Mouse (Mus musculus): ENCODE measurements around the gene Atf4. TPM values are rescaled to one million over a fixed set of nuclear protein-coding genes. Genes with fewer than 3 reads are reported as not detected.
A peak's percentile ranks its signal among the peaks of the same experiment; 100 is the strongest.

Atf4 gene
- 139 and 144 TPM in 2 replicates for polyA plus RNA-seq (2014; fragmentation: Nextera tagmentation; extraction: Ambion mirVana)

DNA sequence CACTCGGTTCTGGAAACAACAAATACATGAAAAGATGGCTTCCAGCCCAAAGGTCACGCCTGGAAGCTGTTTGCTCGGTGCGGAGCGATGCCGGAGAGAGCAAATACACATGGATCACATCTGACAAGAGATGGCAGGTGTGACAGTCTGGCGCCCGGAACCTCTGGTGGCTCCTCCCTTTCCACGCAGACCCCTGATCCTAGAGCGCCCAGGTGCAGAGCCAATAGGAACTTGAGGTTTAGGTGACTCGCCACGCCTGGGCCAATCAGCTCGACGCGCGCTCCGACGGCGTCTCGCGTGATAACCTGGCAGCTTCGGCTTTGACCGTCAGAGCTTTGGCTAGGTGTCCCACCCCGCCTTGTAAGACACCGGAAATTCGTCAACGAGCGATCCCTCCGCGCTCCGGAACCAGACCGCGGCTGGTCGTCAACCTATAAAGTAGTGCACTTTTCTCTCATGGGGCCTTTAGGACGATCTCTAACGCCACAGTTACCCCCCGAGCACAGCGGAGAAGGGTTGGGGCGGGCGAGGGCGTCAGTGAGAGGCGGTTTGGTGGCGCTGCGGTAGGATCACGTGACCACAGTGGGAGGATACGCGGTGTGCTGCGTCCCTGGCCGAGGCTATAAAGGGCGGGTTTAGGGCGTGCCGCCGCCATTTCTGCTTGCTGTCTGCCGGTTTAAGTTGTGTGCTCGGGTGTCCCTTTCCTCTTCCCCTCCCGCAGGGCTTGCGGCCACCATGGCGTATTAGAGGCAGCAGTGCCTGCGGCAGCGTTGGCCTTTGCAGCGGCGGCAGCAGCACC lies at the start of gene Atf4:
Atf4 (plus strand) TSS at position 338 of the 799 bp plus-strand sequence.
- Histone ChIP-seq H3K4me2 (ENCODE audit: low read depth, low read length, severe bottlenecking) (peak within 1 kb of the TSS; percentile 97), H3K4me3 (ENCODE audit: low read depth, low read length) (peak within 1 kb of the TSS; percentile 99), H3K27me3 (ENCODE audit: control insufficient read depth, insufficient read depth, low read length) (no peaks in the 10 kb centered on the region), H3K36me3 (ENCODE audit: control insufficient read depth, insufficient read depth, low read length) (peaks cover 13% of the 10 kb centered on the region; the same call in 1 of the 2 replicates), H3K4me1 (replicated peaks; ENCODE audit: control insufficient read depth, insufficient read depth, low read length) (peaks cover 14% of the 10 kb centered on the region), H3K9me3 (ENCODE audit: control insufficient read depth, low read length) (no peaks in the 10 kb centered on the region), H3K9ac (ENCODE audit: low read length) (peak within 1 kb of the TSS; percentile 99), H3K27ac (ENCODE audit: low read depth, low read length) (peak within 1 kb of the TSS; percentile 93)
- ATAC-seq (replicated peaks; ENCODE audit: low FRiP score) (peak; percentile 96), DNase-seq (ENCODE audit: low spot score) (peak; percentile 98)
- under 1% methylated on average over 58 of the region's 62 CpGs for WGBS

DNA sequence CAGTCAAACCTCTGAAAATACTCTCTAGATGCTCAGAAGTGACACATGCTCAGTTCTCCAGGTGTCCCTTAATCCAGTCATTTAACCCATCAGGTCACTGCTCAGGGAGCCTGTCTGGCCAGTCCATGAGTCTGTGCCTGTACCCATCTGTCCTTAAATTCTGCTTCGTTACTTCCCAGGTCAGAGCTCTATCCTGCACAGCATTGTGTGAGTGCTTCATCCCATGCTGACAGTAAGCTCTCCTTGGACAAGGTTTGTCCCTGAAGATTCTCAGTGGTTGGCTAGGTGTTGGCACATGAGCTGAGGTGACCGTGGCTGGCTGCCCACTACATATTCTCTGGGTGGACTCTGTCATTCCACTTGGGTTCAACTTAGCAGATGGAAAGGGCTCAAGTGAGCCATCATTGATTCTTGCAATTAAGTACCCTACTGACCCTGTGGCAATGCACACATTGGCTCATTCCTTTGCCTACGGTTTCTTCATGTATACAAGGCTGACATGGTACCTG lies 48.9 kb upstream of the Atf4 start:
- no peak for ATAC-seq (replicated peaks; ENCODE audit: low FRiP score)
- no peak overlapping the region for H3K4me3 ChIP-seq (ENCODE audit: low read depth, low read length)
- H3K9me3 ChIP-seq (ENCODE audit: control insufficient read depth, low read length) = no peaks in the 10 kb centered on the region
- no peaks in the 10 kb centered on the region for H3K27me3 ChIP-seq (ENCODE audit: control insufficient read depth, insufficient read depth, low read length)
- no peak for DNase-seq (ENCODE audit: low spot score)
- no peaks in the 10 kb centered on the region for H3K36me3 ChIP-seq (ENCODE audit: control insufficient read depth, insufficient read depth, low read length)
- no peaks in the 10 kb centered on the region for H3K4me1 ChIP-seq (replicated peaks; ENCODE audit: control insufficient read depth, insufficient read depth, low read length)
- H3K27ac ChIP-seq (ENCODE audit: low read depth, low read length) = no peak overlapping the region
- no peak overlapping the region for H3K4me2 ChIP-seq (ENCODE audit: low read depth, low read length, severe bottlenecking)
- H3K9ac ChIP-seq (ENCODE audit: low read length) = no peak overlapping the region
- WGBS = 91% methylated on average over 3 of the region's 3 CpGs

DNA sequence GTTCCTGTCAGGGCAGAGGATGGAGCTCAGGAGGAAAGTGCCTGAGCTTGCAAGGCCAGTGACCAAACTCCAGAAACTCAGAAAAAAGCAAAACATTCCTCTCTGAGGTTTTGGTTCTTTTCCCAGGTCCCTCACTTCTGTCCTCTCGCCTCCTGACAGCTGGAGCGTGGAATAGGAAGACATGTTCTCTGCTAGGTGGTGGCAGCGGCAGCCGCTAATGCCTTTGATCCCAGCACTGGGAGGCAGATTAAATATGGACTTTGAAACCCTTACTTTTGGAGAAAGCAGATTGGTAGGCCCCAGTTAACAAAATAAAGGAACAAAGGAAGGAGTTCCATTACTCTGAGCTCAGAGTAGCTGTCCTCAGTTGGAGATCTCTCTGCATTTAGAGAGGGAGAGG lies 46.5 kb upstream of the Atf4 start:
- ATAC-seq (replicated peaks; ENCODE audit: low FRiP score) = no peak
- Histone ChIP-seq H3K4me3 (ENCODE audit: low read depth, low read length) (no peak overlapping the region), H3K27me3 (ENCODE audit: control insufficient read depth, insufficient read depth, low read length) (no peaks in the 10 kb centered on the region), H3K9me3 (ENCODE audit: control insufficient read depth, low read length) (no peaks in the 10 kb centered on the region), H3K9ac (ENCODE audit: low read length) (no peak overlapping the region), H3K4me1 (replicated peaks; ENCODE audit: control insufficient read depth, insufficient read depth, low read length) (no peaks in the 10 kb centered on the region), H3K36me3 (ENCODE audit: control insufficient read depth, insufficient read depth, low read length) (peaks cover 3% of the 10 kb centered on the region; the same call in 1 of the 2 replicates), H3K4me2 (ENCODE audit: low read depth, low read length, severe bottlenecking) (no peak overlapping the region), H3K27ac (ENCODE audit: low read depth, low read length) (no peak overlapping the region)
- DNase-seq (ENCODE audit: low spot score) = no peak
- 14% methylated on average over 4 of the region's 4 CpGs for WGBS

DNA sequence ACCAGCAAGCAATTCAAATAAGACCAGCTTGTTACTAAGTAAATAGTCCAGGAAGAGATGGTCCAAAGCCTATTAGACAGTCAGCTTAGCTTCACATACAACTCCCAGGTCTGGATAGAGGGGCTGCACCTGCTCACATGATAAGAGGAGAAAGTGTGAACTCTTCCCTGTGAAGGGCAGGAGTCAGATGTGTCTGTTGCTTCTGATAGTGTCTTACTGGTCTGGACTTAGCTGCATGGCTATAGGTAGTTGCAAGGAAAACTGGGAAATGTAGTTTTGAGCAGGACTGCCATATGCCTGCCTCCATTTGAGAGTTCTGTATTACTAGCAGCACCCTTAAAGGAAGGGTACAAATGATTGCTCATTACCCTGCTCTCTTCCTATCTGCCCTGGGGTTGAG lies 41.3 kb upstream of the Atf4 start:
- Histone ChIP-seq H3K9me3 (ENCODE audit: control insufficient read depth, low read length) (no peaks in the 10 kb centered on the region), H3K27ac (ENCODE audit: low read depth, low read length) (no peak overlapping the region), H3K27me3 (ENCODE audit: control insufficient read depth, insufficient read depth, low read length) (no peaks in the 10 kb centered on the region), H3K9ac (ENCODE audit: low read length) (no peak overlapping the region), H3K4me2 (ENCODE audit: low read depth, low read length, severe bottlenecking) (no peak overlapping the region), H3K4me1 (replicated peaks; ENCODE audit: control insufficient read depth, insufficient read depth, low read length) (no peaks in the 10 kb centered on the region), H3K36me3 (ENCODE audit: control insufficient read depth, insufficient read depth, low read length) (peaks cover 3% of the 10 kb centered on the region; the same call in 1 of the 2 replicates), H3K4me3 (ENCODE audit: low read depth, low read length) (no peak overlapping the region)
- DNase-seq (ENCODE audit: low spot score) (no peak), ATAC-seq (replicated peaks; ENCODE audit: low FRiP score) (no peak)

DNA sequence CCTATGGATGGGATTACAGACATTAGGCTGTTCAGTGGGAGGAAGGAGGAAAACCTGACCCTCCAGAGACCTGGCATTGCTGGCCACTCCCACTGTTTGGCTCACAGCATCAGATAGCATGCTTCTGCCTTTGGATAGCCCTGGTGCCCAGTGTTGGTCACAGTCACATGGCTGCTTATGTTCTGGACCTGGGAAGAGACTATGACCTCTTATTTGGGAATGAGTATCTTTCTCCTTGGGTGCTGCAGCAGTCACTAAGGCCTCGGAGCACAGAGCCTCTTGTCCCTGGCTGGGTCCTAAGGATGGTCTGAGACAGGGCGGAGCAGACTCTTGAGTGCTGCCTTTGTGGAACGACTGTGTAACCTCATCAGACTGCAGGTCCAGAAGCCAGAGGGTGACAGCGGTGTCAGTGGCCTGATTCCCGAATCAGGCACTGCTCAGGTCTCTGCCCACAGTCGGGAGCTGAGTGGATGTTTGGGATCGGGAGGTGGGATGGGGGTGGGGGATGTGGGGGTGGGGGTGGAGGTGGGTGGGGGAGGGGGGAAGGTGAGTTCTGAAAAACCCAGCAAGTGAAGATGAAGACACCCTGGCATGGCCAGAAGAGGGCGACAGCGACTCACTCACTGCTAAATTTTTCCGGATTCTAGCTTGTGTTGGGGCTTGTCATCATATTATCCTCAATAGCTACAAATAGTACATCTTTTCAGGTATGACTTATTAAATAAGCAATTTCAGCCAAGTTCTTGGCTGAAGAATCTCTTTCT lies 39.1 kb upstream of the Atf4 start:
- H3K4me2 ChIP-seq (ENCODE audit: low read depth, low read length, severe bottlenecking) = no peak overlapping the region
- no peak overlapping the region for H3K27ac ChIP-seq (ENCODE audit: low read depth, low read length)
- peaks cover 3% of the 10 kb centered on the region; the same call in 1 of the 2 replicates for H3K36me3 ChIP-seq (ENCODE audit: control insufficient read depth, insufficient read depth, low read length)
- H3K27me3 ChIP-seq (ENCODE audit: control insufficient read depth, insufficient read depth, low read length) = no peaks in the 10 kb centered on the region
- no peaks in the 10 kb centered on the region for H3K9me3 ChIP-seq (ENCODE audit: control insufficient read depth, low read length)
- 0 out of 2 replicates have a peak, but pooled peaks cover 3% of the 10 kb centered on the region for H3K4me1 ChIP-seq (replicated peaks; ENCODE audit: control insufficient read depth, insufficient read depth, low read length)
- ATAC-seq (replicated peaks; ENCODE audit: low FRiP score) (no peak), DNase-seq (ENCODE audit: low spot score) (no peak)
- WGBS = 17% methylated on average over 10 of the region's 10 CpGs
- H3K9ac ChIP-seq (ENCODE audit: low read length) = no peak overlapping the region
- no peak overlapping the region for H3K4me3 ChIP-seq (ENCODE audit: low read depth, low read length)

DNA sequence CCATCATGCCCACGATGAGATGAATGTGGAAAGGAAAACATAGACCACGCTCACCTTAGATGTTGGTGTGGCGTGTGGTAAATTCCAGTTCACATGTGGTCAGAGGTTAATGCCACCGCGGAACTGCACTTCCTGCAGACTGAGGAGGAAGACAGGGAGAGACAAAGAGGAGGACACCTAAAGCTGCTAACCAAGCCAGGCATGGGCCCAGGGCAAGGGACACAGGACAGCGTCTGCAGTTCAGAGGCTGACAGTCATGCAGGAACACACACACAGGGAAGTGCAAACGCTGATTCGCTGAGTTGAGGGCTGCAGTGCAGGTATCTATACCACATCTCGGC lies 38.5 kb upstream of the Atf4 start:
- no peak overlapping the region for H3K27ac ChIP-seq (ENCODE audit: low read depth, low read length)
- ATAC-seq (replicated peaks; ENCODE audit: low FRiP score) (no peak), DNase-seq (ENCODE audit: low spot score) (no peak)
- peaks cover 3% of the 10 kb centered on the region; the same call in 1 of the 2 replicates for H3K36me3 ChIP-seq (ENCODE audit: control insufficient read depth, insufficient read depth, low read length)
- H3K4me2 ChIP-seq (ENCODE audit: low read depth, low read length, severe bottlenecking) = no peak overlapping the region
- H3K4me3 ChIP-seq (ENCODE audit: low read depth, low read length) = no peak overlapping the region
- WGBS = 66% methylated on average over 9 of the region's 9 CpGs
- 0 out of 2 replicates have a peak, but pooled peaks cover 3% of the 10 kb centered on the region for H3K4me1 ChIP-seq (replicated peaks; ENCODE audit: control insufficient read depth, insufficient read depth, low read length)
- no peaks in the 10 kb centered on the region for H3K9me3 ChIP-seq (ENCODE audit: control insufficient read depth, low read length)
- H3K9ac ChIP-seq (ENCODE audit: low read length) = no peak overlapping the region
- no peaks in the 10 kb centered on the region for H3K27me3 ChIP-seq (ENCODE audit: control insufficient read depth, insufficient read depth, low read length)

DNA sequence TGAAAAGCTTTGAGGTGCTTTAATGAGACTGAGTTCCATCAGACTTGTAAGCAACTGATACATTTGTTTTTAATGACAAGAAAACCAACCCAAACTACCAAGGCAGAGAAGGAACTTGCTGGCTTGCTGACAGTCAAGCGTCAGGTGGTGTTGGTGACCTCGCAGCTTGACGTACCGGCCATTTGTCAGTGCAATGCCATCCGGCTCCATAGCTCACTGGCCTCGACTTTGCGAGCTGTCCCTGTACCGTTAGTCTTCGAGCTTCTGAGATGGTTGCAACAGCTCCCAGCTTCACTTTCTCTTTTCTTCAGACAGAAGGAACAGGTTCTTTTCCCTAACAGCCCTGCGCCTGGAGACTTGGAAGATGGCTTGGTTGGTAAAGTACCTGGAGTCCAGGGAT lies 37.5 kb upstream of the Atf4 start:
- WGBS = 90% methylated on average over 10 of the region's 10 CpGs
- no peak overlapping the region for H3K4me3 ChIP-seq (ENCODE audit: low read depth, low read length)
- ATAC-seq (replicated peaks; ENCODE audit: low FRiP score) = no peak

DNA sequence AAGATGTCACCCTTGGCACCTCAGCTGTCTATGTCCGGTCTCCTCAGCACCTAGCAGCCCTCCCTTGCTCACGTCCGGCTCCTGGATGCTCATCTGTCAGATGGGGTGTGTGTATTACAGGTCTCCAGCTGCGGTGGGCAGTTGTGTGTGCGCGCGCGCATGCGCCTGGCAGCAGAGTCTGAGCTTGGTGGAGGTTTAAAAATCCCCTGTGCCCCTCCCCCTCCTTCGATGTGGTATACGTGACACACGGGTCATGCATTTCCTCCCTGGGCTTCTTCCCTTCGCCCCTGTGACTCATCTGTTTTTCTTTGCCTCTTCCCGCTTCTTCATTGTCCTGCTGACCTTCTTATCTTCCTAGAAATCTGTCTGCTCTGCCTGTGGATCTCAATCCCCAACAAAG lies 35.8 kb upstream of the Atf4 start:
- no peak overlapping the region for H3K9ac ChIP-seq (ENCODE audit: low read length)
- no peak overlapping the region for H3K4me3 ChIP-seq (ENCODE audit: low read depth, low read length)
- H3K36me3 ChIP-seq (ENCODE audit: control insufficient read depth, insufficient read depth, low read length) = no peaks in the 10 kb centered on the region
- no peak overlapping the region for H3K4me2 ChIP-seq (ENCODE audit: low read depth, low read length, severe bottlenecking)
- 62% methylated on average over 14 of the region's 14 CpGs for WGBS
- no peak overlapping the region for H3K27ac ChIP-seq (ENCODE audit: low read depth, low read length)
- no peaks in the 10 kb centered on the region for H3K9me3 ChIP-seq (ENCODE audit: control insufficient read depth, low read length)
- H3K4me1 ChIP-seq (replicated peaks; ENCODE audit: control insufficient read depth, insufficient read depth, low read length) = 0 out of 2 replicates have a peak, but pooled peaks cover 3% of the 10 kb centered on the region
- H3K27me3 ChIP-seq (ENCODE audit: control insufficient read depth, insufficient read depth, low read length) = no peaks in the 10 kb centered on the region
- no peak for ATAC-seq (replicated peaks; ENCODE audit: low FRiP score)
- peak; percentile 57 for DNase-seq (ENCODE audit: low spot score)

More for the DNA sequence above, 37.5 kb upstream of the Atf4 start:
- Histone ChIP-seq H3K27me3 (ENCODE audit: control insufficient read depth, insufficient read depth, low read length) (no peaks in the 10 kb centered on the region), H3K36me3 (ENCODE audit: control insufficient read depth, insufficient read depth, low read length) (no peaks in the 10 kb centered on the region; the same call in 1 of the 2 replicates), H3K9ac (ENCODE audit: low read length) (no peak overlapping the region), H3K27ac (ENCODE audit: low read depth, low read length) (no peak overlapping the region), H3K4me2 (ENCODE audit: low read depth, low read length, severe bottlenecking) (no peak overlapping the region), H3K9me3 (ENCODE audit: control insufficient read depth, low read length) (no peaks in the 10 kb centered on the region), H3K4me1 (replicated peaks; ENCODE audit: control insufficient read depth, insufficient read depth, low read length) (0 out of 2 replicates have a peak, but pooled peaks cover 3% of the 10 kb centered on the region)
- no peak for DNase-seq (ENCODE audit: low spot score)
